Mouse (Mus musculus) gonadal fat pad, adult 2 months (tissue): ENCODE results near the gene Aanat. TPM values are rescaled to one million over a fixed set of nuclear protein-coding genes. Genes with fewer than 3 reads are reported as not detected.
A peak's percentile ranks its signal among the peaks of the same experiment; 100 is the strongest.
"Not testable (repeated sequence)": the region's sequence is repeated elsewhere in the genome, so short reads cannot be mapped to it uniquely, and the experiment has no call there.

ENCODE experiments used
- DNase-seq: peaks from one replicate; pipeline ENCODE4 v3.0.0-alpha.2; 2012; ENCODE audit warnings: low read depth
- polyA plus RNA-seq: library from polyadenylated mRNA; depleted of rRNA; stranded (reverse); fragments of >200 nt; gene quantifications from 2 replicates; pipeline ENCODE4 v1.2.3, GENCODE M21; 2012

Aanat gene
- polyA plus RNA-seq, 1 experiment = not detected

DNA sequence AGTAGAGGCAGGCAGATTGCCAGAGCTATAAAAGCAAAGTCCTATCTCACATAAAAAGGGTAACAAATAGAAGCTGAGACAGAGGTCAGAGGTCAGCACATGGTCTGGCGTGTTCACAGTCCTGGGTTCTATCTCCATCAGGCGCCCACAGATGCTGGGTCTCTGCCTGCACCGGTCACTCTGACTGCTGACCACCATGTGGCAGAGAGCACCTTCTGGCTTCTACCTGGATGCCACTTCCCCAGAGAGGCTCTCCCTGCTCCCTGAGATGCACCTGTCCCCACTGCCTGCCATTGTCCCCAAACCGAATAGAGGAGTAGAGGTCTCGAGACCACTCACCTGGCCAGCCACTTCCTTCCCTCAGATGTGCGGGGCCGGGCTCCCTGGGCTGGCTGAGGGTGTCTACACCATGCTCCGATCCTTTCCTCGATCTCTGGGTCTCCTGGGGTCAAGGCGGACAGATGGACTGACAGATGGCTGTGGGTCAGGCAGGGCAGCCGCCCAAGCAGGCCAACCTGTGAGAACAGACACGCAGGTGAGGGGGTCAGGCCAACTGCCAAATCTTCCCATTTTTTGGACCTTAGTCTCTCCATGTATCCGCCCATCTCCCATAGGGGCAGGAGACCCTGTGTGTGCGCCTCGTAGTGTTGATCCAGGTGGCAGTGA lies 23.9 kb downstream of the Aanat start:
- DNase-seq = no peak

DNA sequence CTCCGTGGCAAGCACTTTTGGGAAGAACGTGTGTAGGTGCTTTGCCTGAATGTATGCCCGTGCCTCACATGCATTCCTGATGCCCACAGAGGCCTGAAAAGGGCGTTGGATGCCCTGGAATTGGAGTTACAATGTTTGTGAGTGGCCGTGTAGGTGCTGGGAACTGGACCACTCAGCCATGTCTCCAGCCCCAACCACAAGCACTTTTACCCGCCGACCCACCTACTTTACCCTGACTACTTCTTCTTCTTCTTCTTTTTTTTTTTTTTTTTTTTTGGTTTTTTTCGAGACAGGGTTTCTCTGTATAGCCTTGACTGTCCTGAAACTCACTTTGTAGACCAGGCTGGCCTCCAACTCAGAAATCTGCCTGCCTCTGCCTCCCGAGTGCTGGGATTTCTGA lies 24.9 kb downstream of the Aanat start:
- not testable (repeated sequence) for DNase-seq

DNA sequence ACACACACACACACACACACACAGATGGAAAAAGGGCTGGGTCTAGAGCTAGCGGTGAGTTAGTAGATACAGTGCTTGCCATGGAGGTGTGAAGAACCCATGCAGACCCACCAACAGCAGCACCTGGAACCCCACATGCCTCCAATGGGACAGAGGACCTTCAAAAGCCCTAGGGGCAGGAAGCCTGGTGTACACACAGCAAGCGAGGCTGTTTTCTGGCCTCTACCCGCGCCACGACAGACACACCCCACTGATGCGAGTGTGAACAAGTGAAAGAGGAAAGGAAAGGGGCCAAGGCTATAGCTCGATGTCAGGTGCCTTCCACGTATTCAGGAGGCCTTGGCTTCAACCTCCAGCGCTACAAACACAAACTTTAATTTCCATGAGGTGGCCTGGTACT lies 25.7 kb downstream of the Aanat start:
- no peak for DNase-seq

DNA sequence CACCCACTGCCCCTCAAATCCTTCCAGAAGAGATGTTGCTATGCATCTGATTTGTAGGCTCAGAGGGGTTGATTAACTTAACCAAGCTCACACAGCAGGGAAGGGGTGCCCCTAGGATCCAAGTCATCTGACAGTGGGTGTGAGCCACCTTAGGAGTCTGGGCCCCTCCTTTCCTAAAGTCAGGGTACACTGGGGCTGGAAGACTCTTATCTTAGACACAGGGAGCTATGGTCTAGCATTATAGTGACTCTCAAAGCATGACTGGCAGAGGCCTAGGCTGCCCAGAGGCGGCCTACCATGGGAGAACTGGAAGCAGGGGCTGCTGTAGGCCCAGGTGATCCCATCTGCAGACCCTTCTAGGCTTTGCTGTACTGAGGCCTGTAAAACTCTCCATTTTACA lies 26.3 kb downstream of the Aanat start:
- no peak for DNase-seq

DNA sequence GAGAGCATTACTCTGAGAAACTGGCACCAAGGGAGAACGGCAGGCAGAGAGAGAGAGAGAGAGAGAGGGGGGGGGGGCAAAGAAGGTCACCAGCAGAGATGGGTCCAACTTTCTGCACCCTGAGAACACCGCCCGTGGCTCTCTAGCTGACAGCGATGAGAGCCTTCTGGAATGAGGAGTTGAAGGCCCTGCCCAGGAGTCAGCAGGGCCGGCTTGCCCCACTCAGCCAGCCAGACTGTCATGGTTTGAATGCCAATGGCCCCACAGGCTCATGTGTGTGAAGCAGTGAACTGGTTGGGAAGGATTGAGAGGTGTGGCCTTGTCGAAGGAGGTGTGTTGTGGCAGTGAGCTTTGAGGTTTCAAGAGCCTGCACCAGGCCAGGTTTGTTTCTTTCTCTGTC lies 27.0 kb downstream of the Aanat start:
- no peak for DNase-seq

DNA sequence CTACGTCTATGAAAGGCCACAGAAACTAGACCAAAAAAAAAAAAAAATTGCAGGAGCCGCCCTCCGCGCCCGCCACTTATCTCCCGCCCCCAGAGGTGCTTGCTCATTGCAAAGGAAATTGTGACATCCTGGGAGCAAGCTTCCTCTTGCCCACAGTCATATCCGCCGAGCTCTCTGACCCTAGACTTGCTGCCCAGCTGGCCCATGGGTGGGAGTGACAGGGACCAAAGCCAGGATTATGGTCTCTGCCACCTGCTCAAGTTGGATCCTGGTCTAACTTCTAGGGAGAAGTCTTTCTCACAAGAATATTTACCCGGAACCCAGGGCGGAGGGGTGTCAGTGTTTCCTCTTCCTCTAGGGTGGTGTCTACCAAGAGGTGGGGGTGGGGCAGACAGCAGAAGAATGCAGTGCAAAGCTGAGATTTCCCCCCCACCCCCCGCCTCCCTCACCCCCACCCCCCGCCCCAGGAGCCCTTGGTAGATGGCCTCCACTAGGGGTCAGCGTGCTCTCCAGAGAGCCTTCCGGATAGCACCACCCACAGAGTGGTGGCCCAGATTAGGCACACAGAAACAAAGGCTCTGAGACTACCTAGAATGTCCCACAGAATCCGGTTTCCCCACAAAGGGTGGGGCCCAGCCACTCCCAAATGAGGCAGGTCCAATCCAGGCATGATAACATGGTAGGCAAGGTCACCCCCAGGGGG lies 29.7 kb downstream of the Aanat start:
- no peak for DNase-seq

DNA sequence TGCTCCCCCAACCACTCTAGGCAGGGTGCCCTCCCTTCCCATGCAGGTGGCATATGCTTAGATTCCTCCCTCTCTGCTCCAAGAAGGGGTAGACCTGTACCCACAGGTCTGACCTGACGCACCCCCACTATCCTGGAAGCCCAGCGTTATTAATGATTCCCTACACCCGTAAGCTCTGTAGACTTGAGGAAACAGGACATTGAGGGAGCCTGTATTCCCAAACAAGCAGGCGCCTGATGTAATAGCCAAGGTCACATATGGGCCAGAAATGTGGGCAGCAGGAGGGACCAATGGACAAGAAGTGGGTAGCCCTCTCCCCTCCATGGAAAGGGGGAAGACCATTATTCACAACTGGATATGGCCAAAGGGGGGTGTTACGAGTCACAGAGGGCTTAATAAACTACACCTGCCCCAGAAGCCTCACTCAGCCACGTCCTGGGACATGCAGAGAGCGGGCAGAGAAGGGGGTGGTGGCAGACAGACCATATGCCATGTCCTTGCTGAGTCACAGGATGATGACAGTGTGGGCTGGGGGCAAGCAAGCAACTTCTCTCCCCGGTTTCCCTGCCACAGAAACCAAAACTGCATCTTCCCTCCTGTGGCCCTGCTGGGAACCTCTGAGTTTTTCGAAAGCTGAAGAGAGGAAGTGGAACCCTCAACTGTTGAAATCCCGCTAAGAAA lies 30.3 kb downstream of the Aanat start:
- DNase-seq = no peak

DNA sequence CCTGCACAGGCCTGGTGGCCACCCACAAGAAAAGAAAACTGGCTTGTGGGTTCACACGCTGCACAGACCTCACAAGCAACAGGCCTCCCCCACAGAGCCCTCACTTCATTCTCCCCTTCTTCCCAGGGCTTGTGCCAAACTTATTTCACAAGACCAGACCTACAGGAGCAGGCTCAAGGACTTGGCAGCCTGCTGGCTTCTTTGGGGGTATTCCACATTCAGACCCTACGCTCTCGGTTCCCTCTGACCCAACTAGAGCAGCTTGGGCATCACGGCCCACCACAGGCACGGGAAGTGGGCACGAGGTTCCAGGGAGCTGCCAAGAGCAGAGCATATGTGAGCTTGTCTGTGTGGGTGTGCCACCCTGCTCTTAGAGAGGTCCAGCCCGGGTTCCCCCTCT lies 31.4 kb downstream of the Aanat start:
- DNase-seq = no peak

DNA sequence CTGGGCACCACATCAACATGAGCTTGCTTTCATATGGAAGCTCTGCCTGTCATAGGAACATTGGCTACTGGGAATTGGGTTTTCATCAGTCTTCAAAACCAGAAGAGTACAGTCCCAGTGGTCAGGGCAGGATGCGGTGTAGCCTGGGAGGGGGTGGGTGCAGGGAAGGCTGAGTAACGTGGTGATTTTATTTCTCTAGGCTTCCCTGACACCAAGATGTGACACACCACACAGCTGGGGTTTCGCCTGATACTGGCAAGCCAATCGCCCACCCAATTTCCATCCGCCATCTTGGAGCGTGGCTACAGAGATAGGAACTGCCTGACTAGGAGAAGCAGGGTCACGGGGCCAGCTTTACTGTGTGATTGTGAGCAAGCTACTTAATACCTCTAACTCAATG lies 32.4 kb downstream of the Aanat start:
- no peak for DNase-seq

DNA sequence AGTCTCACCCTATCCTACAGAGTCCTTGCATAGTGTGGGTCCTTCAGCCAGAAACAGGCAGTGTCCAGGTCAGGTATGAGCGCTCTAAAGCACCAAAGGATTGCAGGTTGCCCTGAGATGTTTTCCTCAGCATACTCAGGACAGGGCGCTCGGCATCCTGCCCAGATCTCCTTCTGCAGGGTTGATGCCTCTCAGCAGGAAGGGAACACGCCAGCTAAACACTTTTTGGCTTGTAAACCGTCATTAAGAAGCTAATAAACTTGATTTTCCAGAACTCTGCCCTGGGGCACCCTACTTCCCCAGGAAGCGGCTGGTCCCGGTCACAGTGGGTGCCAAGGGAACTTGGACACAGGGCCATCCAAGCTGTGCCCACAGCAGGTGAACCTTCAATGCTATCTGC lies 32.9 kb downstream of the Aanat start:
- no peak for DNase-seq

DNA sequence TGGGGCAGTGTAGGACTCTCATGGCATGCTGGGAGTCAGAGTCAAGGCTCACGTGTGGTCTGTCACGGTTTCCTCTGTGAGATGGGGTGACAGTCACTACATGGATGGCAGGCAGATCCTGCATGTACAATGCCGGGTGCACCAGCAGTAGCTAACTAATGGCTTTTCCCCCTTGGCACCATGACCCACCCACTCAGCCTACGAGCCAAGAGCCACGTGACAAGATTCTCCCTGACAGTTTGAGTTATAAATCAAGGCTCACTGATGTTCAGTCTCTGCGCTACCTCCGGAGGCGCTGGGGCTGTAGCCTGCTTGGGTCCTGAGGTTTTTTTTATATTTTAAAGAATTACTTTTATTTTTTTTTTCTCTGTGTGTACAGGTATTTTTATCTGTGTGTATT lies 33.3 kb downstream of the Aanat start:
- no peak for DNase-seq

DNA sequence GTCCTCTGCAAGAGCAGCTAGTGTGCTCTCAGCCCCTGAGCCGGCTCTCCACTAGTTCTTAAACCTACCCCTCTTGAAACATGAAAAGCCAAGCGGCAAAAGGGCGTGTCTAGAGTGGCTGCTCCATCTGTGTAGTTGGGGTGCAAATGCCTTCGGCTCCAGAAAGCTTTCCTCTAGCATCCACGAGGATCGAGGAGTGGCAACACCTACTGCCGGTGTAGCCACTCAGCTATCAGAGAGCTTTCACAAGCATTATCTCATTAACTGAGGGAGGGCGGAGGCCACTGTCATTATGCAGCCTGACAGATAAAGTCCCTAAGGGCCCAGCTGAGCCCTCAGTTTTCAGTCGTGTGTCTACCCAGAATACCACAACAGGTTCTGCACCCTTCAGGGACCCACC lies 33.8 kb downstream of the Aanat start:
- DNase-seq = no peak

DNA sequence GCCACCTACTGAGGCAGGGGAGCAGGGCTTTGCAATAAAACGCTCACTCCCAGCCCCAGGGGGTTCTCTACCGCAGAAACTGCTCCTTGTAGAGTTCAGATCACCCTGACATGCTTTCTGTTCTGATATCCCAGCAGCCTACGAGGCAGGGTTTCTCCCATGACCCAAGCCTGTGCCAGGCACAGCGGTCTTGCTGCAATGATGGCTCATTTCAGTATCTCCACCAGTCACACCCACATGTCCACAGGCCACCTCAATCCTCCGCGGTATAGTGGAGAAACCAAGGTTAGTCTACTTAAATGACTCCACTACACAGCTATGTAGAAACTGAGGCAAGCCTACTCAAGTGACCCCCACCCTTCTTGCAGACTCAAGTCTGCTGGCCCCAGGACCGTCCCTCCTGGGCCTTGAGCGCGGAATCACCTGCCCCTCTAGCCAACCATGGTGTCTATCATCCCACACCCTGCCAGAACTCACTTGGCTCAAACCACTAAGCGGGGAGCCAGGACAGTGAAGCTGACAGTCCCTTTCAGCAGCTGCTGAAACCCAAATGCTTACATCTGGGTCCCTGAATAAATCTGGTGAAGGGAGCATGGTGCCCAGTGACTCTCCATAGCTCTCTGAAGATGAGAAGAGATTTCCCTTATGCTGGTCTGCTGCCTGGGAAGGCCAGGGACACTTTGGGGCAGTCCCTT lies 34.5 kb downstream of the Aanat start:
- DNase-seq = no peak

DNA sequence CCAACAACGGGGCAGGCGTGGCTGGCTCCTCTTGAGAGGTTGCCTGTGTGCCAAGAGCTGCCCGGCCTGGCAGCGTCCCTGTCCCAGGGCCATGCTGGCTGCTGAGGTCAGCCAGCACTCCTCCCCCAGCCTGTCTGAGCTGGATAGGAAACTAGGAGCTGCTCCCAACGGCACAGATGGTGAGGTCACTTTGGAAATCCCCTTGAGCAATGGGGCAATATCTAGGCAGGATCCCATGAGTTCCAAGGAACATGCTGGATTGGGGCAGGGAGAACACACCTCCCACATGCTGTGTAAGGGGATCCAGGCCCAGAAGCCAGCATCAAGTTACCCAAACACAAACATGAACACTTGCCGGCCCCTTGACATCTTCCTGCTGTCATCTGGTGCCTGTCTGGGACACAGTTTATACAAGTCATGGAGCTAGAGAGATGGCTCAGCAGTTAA lies 35.0 kb downstream of the Aanat start:
- DNase-seq = peak; percentile 93

DNA sequence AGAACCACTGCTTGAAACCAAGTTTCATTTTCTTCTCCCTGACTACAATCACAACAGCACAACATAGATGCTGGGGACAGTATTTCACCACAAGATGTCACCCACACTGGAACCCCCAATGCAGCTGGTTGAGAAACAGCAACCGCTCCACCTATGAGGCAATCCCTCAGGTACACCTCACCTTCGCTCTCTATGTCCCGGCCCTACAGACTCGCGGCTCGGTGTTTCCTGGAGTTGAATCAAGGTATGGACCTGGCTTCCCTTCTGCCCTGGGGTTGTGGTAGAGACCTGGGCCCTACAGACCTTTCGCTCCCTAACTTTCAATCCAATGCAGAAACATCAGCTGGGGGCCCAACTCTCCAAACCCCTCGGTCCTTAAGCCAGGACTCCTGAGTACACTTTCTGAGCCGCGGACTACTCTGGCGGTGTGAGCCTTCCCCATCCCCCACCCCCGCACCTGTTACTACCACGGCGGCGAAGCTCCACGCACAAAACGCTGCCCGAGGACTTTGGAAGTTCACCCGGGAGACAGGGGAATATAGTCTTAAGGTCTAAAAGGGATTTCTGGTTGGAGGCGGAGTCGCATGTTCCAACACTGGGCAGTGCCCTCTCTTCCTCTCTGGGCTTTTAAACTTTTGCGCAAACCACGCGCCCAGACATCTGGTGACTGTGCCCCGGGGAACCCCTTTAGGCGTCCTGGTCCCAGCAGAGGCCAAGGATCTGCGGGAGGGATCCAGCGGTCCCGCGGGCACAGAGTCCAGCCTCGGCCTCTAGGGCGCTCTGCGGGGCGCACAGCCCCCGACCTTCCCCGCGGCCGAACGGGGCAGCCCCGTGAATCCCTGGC lies 37.3 kb downstream of the Aanat start:
- no peak for DNase-seq

DNA sequence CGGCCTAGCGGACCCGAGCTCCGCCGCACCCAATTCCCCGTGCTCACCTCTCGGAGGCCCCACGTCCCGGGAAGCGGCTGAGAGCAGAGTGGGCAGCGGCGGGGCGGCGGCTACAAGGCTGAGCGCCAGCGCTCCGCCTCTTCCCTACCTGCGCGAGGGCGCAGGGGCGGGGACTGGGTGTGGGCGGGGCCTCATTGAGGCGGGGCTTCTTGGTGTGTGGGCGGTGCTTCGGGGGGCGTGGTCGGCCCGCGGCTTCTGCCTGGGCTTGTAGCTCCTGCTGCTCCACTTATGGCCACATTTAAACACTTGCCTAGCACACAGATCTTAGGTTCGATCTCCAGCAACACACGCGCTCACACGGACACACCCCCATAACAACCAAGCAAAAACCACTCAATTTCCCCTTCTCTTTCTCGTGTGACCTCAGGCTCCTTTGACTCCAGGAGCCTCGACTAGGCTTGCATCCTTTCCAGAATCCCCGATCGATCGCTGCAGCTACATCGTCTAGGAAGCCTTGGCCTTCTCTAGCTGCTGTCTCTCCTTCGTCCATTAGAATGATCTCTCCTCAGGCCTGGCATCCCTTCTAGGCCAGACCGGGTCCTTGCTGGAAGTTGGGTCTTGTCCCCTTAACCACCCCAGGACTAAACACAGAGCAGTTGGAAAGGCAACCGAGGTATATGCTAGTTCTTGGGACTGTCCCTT lies 38.0 kb downstream of the Aanat start:
- no peak for DNase-seq

DNA sequence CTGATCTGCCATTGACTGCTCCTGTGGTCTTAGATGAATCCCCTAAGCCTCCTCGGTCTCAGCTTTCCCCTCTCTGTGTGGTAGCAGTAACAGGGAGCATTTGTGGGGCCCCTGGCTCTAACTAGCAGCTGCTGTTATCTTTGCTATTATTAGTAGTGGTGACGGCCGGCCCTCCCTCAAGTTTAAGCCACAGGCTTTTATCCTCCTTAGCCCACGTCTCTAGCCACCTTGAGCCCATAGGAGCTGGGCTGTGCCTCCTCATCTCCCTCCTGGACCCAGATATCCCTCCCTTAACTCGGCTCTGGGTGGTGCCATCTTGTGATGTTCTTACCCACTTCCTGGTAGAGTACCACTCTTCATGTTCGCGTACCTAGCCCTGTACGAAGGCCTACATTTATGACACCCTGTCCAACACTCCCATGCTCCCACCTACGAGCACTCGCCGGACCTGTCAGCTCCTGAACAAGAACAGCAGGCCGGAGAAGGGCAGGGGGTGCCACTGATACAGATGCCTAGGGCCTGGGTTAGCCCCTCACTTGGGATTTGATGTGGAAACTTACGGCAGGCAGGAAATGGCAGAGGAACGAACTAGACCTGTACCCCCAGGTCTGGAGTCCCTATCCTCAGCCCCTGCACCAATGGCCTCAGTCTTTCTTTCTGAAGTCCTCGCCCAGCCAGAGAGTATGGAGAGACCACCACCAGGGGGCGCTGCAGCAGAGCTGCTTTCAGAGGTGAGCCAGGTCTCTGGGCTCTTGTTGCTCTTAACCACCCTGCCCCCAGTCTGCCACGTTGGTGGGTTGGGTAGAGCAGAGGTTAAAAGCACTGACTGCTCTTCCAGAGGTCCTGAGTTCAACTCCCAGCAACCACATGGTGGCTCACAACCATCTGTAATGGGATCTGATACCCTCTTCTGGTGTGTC lies 39.1 kb downstream of the Aanat start:
- DNase-seq = no peak

DNA sequence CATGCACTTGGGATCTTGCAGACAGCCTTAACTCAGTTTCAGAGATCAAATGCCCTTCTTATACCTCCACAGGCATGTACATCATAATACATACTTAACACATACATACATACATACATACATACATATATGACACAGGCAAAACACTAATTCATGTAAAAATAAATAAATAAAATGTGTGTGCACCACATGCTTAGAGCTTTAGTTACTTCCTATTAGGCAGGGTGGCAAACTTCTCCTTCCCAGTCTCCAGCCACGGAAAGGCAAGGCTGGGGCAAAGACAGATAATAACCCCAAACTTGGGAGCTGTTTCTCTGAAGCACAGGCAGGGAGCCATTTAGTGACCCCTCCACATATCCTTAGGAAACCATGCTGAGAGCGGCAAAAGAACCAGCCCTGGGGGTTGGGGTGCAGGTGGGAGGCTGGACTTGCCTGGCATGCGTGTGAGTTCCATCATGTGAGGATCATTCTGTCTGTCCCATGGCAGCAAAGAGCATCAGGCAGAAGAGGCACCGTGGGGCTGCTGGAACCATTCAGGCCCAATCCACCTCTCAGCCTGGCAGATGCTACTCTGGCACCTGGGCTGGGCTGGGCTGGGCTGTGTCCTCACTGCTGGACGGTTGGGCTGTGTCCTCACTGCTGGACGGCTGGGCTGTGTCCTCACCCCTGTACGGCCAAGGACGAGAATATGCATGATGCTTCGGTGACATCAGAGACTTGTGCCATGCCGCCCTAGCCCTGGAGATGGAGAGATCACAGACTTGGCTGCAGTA lies 40.3 kb downstream of the Aanat start, which contains the start of gene Rhbdf2:
Gene Rhbdf2 (minus strand): TSS at position 721 of the 773 bp plus-strand sequence.
- no peak for DNase-seq
